Mouse (Mus musculus): ENCODE data around the gene Commd3. TPM values are rescaled to one million over a fixed set of nuclear protein-coding genes. Genes with fewer than 3 reads are reported as not detected.

Gene Commd3
- polyA plus RNA-seq (2011; ENCODE audit: insufficient read length, low read depth, missing spikeins): 290 TPM in 2 replicates

DNA sequence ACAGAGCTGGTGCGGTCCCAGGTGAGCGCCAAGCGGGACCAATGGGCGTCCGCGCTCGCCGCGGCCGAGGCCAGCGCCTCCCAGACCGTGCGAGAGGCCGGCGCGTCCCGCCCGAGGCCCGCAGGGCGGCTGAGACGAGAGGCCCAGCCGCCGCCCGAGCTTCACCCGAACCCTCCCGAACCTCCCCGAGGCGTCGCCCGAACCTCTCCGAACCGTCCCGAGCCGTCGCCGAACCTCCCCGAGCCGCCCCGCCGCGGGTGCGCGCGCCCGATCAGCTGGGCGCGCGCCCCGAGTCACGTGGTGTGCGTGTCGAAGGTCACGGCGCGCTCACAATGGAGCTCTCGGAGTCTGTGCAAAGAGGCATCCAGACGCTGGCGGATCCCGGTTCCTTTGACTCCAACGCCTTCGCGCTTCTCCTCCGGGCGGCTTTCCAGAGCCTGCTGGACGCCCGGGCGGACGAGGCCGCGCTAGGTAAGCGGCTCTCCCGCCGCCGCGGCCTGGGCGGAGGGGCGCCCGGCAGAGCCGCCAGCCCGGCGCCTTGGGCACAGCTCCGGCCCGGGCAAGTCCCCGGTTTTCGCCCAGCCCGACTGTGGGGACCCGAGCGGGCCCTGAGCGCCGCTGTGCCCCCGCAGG, at the start of gene Commd3:
Commd3 (plus strand) TSS at position 252 of the 633 bp plus-strand sequence.
- Histone ChIP-seq H3K4me3 (ENCODE audit: insufficient read depth, low read length) (peak within 1 kb of the TSS; percentile 97), H3K4me1 (ENCODE audit: control insufficient read depth, insufficient read depth, low read length) (peaks cover 4% of the 10 kb centered on the region; the same call in 1 of the 2 replicates), H3K27ac (ENCODE audit: insufficient read depth, low read length) (peak within 1 kb of the TSS; percentile 97)
- TF ChIP-seq CTCF (IDR thresholded peaks at IDR 0.05; ENCODE audit: borderline replicate concordance, insufficient read depth, low read length): no peak
- TF ChIP-seq POLR2A (IDR thresholded peaks at IDR 0.05; ENCODE audit: low read depth, low read length): peak; percentile 86

DNA sequence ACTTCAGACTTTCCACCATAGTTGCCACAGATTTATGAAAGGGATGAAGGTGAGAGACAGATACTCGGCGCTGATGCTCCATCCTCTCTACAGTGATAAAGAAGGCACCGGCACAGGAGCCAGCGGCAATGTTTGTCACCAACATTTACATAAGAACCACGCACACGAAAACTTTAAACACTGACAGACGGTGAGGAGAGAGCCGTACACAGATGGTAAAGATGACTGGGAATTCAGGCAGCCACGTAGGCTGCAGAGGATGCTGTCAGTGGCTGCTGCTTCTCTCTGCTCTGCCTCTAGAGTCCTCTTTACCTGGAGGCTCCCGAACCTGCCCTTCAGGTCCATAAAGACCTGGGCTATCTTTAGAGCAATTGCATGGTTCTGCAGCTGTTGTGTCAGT, 49.0 kb upstream of the Commd3 start:
- TF ChIP-seq POLR2A (IDR thresholded peaks at IDR 0.05; ENCODE audit: low read depth, low read length): no peak
- no peak for TF ChIP-seq CTCF (IDR thresholded peaks at IDR 0.05; ENCODE audit: borderline replicate concordance, insufficient read depth, low read length)
- Histone ChIP-seq H3K4me1 (ENCODE audit: control insufficient read depth, insufficient read depth, low read length) (no peaks in the 10 kb centered on the region), H3K27ac (ENCODE audit: insufficient read depth, low read length) (no peak overlapping the region), H3K4me3 (ENCODE audit: insufficient read depth, low read length) (no peak overlapping the region)

DNA sequence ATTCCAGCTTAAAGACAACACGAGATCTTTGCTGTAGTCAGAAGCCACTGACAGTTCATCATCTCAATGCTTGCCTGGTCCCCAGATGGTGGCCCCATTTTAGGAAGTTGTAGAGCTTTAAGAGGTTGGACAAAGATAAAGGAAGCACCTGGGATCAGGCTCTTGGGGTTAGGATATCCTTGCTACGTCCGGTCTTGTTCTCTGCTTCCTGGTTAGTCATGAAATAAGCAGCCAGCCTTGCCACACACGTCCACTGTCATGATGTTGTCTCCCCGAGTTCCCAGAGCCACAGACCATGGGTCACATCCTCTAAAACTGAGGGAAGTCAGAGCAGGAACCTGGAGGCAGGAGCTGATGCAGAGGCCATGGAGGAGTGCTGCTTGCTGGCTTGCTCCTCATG, 41.6 kb upstream of the Commd3 start:
- no peak overlapping the region for H3K4me3 ChIP-seq (ENCODE audit: insufficient read depth, low read length)
- no peak for TF ChIP-seq CTCF (IDR thresholded peaks at IDR 0.05; ENCODE audit: borderline replicate concordance, insufficient read depth, low read length)
- TF ChIP-seq POLR2A (IDR thresholded peaks at IDR 0.05; ENCODE audit: low read depth, low read length): no peak
- H3K27ac ChIP-seq (ENCODE audit: insufficient read depth, low read length): no peak overlapping the region
- H3K4me1 ChIP-seq (ENCODE audit: control insufficient read depth, insufficient read depth, low read length): no peaks in the 10 kb centered on the region

DNA sequence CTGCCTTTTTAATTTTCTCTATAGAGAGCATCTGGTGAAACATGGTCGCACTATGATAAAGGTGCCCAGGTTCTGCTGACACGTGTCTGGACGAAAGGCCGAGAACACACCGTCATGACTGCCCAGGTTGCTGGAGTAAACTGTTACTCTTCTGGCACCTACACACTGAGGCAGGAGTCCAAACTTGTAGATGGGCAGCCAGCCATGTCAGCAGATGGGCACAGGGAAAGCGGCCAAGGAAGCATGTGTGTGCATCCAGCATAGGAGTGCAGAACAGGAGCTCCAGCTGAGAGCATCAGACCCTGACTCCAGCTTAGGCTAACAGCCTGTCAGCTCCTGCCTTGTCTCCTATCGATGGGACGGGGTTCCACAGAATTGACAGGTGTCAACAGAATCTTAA, 37.1 kb upstream of the Commd3 start:
- Histone ChIP-seq H3K4me1 (ENCODE audit: control insufficient read depth, insufficient read depth, low read length) (no peaks in the 10 kb centered on the region), H3K27ac (ENCODE audit: insufficient read depth, low read length) (no peak overlapping the region), H3K4me3 (ENCODE audit: insufficient read depth, low read length) (no peak overlapping the region)
- TF ChIP-seq CTCF (IDR thresholded peaks at IDR 0.05; ENCODE audit: borderline replicate concordance, insufficient read depth, low read length) (no peak), POLR2A (IDR thresholded peaks at IDR 0.05; ENCODE audit: low read depth, low read length) (no peak)

DNA sequence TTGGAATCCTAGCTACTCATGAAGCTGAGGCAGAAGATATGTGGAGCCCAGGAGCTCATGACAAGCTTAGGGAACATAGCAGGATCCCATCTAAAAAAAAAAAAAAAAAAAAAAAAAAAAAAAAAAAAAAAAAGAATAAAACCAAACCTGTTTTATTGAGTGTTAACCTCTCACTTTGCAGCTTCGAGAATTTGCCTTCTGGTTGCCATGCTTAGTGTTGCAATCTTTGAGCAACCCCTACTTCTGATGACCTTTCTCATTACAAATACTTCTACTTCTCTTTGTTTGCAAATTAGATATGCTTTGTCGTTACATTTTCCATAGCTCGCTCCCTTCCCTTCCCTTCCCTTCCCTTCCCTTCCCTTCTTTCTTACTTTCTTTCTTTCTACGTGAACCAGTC, 23.6 kb upstream of the Commd3 start:
- H3K4me3 ChIP-seq (ENCODE audit: insufficient read depth, low read length): no peak overlapping the region
- no peak overlapping the region for H3K27ac ChIP-seq (ENCODE audit: insufficient read depth, low read length)
- no peaks in the 10 kb centered on the region for H3K4me1 ChIP-seq (ENCODE audit: control insufficient read depth, insufficient read depth, low read length)
- TF ChIP-seq POLR2A (IDR thresholded peaks at IDR 0.05; ENCODE audit: low read depth, low read length) (no peak), CTCF (IDR thresholded peaks at IDR 0.05; ENCODE audit: borderline replicate concordance, insufficient read depth, low read length) (no peak)

DNA sequence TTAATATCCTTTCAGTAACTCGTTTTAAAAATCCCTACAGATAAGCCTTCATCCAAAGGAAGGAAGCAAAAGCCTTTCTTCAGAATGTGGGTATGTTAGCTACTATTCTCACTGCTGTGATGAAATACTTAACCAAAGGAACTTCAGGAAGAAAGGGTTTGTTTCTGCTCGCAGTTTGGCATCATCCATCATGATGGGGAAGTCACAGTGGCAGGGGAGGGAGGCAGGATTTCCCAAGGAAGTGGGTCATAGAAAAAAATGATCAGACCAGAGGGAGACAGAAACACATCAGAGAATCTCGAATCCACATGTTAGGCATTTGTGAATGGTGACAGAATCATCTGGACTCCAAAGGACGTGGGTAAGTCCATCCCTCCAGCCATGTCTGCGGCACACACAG, 17.4 kb upstream of the Commd3 start:
- Histone ChIP-seq H3K4me3 (ENCODE audit: insufficient read depth, low read length) (no peak overlapping the region), H3K27ac (ENCODE audit: insufficient read depth, low read length) (no peak overlapping the region)
- no peak for TF ChIP-seq CTCF (IDR thresholded peaks at IDR 0.05; ENCODE audit: borderline replicate concordance, insufficient read depth, low read length)
- no peak for TF ChIP-seq POLR2A (IDR thresholded peaks at IDR 0.05; ENCODE audit: low read depth, low read length)

DNA sequence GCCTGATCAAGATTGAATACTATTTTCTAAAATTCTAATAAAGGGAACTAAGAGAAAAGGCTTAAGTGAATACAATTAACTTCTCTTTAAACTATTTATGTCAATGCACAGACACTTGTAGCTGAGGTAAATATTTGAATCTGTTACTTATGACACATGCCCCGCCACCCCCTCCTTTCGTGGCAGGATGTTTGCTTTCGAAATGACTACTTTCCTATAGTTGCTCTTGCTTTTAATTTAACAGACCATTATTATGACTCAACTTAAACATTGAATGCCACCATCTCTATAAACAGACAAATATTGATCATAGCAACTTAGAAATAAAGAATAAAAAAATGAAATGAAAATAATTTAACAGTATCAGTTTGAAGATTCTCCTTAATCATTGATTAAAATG, 8.2 kb upstream of the Commd3 start:
- TF ChIP-seq POLR2A (IDR thresholded peaks at IDR 0.05; ENCODE audit: low read depth, low read length) (no peak), CTCF (IDR thresholded peaks at IDR 0.05; ENCODE audit: borderline replicate concordance, insufficient read depth, low read length) (no peak)
- no peaks in the 10 kb centered on the region for H3K4me1 ChIP-seq (ENCODE audit: control insufficient read depth, insufficient read depth, low read length)
- H3K4me3 ChIP-seq (ENCODE audit: insufficient read depth, low read length): no peak overlapping the region
- H3K27ac ChIP-seq (ENCODE audit: insufficient read depth, low read length): no peak overlapping the region

More for the DNA sequence above, 17.4 kb upstream of the Commd3 start:
- H3K4me1 ChIP-seq (ENCODE audit: control insufficient read depth, insufficient read depth, low read length): no peaks in the 10 kb centered on the region

DNA sequence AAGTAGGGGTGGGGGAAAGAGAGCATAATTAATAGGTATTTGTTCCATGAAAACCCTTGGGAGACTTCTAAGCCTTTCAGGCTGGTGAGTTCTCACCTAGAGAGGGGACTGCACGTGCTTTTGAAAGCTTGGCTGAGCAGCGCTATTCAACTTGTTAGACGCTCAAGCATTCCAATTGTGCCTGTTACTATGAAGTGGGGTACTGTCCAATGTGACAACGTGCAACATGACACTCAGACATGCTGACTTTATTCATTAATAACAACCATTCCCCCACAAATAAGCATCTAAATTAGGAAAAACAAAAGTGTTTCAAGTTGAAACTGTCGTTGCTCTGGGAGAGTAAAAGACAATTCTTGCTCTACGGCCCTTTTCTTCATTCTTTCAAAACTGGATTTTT, 1.1 kb upstream of the Commd3 start:
- no peak overlapping the region for H3K4me3 ChIP-seq (ENCODE audit: insufficient read depth, low read length)
- no peak overlapping the region for H3K27ac ChIP-seq (ENCODE audit: insufficient read depth, low read length)
- H3K4me1 ChIP-seq (ENCODE audit: control insufficient read depth, insufficient read depth, low read length): peaks cover 4% of the 10 kb centered on the region; the same call in 1 of the 2 replicates
- TF ChIP-seq CTCF (IDR thresholded peaks at IDR 0.05; ENCODE audit: borderline replicate concordance, insufficient read depth, low read length): no peak
- TF ChIP-seq POLR2A (IDR thresholded peaks at IDR 0.05; ENCODE audit: low read depth, low read length): no peak

DNA sequence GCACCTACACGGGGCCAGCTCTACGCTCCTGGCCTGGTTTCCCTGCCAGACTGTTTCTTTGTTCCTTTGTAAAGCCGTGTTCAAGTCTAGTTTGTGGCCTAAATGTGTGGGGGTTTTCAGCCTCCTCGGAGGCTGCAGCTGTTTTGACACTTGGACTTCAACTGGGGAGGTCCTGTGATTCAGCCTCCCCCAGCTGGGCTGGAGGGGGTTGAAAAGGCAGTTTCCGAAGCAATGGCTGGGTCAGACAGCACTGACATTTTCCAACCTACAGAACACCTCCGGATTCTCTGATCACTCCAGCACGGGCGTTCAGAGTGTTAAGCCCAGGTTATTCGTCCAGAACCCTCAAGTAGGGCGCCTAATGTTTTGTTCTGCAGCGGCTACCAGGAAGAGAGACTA, 581 bp downstream of the Commd3 start:
- Histone ChIP-seq H3K4me1 (ENCODE audit: control insufficient read depth, insufficient read depth, low read length) (peaks cover 4% of the 10 kb centered on the region; the same call in 1 of the 2 replicates), H3K4me3 (ENCODE audit: insufficient read depth, low read length) (peak overlapping the region; percentile 97), H3K27ac (ENCODE audit: insufficient read depth, low read length) (peak overlapping the region; percentile 97)
- TF ChIP-seq CTCF (IDR thresholded peaks at IDR 0.05; ENCODE audit: borderline replicate concordance, insufficient read depth, low read length) (no peak), POLR2A (IDR thresholded peaks at IDR 0.05; ENCODE audit: low read depth, low read length) (no peak)

DNA sequence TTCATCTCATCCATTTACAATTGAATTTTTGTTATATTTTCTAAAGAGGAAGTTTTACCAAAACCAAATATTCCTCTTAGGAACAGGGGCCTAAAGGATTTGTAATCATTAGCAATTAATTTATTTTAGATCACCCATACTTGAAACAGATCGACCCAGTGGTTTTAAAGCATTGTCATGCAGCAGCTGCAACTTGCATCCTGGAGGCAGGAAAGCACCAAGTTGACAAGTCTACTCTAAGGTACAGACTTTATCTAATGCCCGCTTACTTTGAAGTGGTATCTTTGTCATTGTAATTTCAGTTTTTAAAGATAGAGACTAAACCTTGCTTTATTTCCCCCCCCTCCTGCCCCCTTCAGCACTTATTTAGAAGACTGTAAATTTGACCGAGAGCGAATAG, 1.6 kb downstream of the Commd3 start:
- no peak for TF ChIP-seq POLR2A (IDR thresholded peaks at IDR 0.05; ENCODE audit: low read depth, low read length)
- no peak for TF ChIP-seq CTCF (IDR thresholded peaks at IDR 0.05; ENCODE audit: borderline replicate concordance, insufficient read depth, low read length)
- peak overlapping the region; percentile 16 for H3K4me3 ChIP-seq (ENCODE audit: insufficient read depth, low read length)

More for the DNA sequence above, 1.6 kb downstream of the Commd3 start:
- H3K27ac ChIP-seq (ENCODE audit: insufficient read depth, low read length): no peak overlapping the region
- H3K4me1 ChIP-seq (ENCODE audit: control insufficient read depth, insufficient read depth, low read length): peaks cover 4% of the 10 kb centered on the region; the same call in 1 of the 2 replicates
